Mouse (Mus musculus) brain, embryonic 14.5 days (tissue): ENCODE measurements at regions not wholly inside any gene's neighbourhood (a gene's known extent, or its start where the extent isn't known, plus 50 kb on each side); places are given as distances from the start of the nearest gene placed in this dataset.

Experiments used
- CTCF ChIP-seq: fragments of 200-500 bp; IDR thresholded peaks from 2 replicates; pipeline ENCODE4 v1.5.1; 2012; ENCODE audit warnings: inconsistent platforms, mild to moderate bottlenecking, moderate library complexity, borderline replicate concordance; ENCODE audit not compliant: insufficient read depth, insufficient read length; ENCODE audit errors: extremely low read depth
- POLR2A ChIP-seq: fragments of 200-500 bp; IDR thresholded peaks from 2 replicates; pipeline ENCODE4 v1.6.1; 2012; ENCODE audit warnings: mild to moderate bottlenecking, inconsistent platforms, borderline replicate concordance; ENCODE audit not compliant: poor library complexity, insufficient read depth, insufficient read length, severe bottlenecking; ENCODE audit errors: extremely low read depth

DNA sequence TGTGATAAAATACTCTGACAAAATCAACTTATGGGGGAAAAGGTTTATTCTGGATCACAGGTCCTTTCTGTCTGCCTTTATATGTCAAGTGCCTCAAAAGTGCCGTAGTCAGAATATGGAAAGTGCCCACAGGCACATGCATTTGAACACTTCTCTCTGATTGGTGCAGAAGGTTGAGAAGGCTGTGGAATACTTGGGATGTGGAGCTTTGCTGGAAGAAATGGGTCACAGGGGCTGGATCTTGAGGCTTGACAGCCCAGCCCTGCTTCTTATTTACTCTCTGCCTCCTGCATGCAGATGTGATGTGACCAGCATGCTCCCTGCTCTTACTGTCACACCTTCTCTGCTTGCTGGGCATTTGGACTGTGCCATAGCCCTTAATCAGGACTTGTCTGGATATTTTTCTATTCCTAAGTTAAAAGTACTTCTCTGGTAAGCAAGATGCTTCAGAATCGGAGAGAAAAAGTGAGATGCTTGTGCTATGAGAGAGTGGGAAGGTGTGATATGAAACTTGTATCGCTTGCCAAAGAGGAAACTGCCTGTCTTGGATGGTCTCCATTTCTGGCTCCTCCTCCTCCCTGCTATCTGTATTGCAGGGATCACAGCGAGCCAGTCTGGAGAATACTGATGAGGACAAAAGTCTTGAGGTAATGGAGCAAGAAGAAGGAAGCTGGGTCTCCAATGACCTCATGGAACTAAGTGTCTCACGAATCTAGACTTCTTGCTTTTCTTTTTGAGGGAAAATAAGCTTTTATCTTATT, 54.5 kb upstream of the Usp38 start:
- TF ChIP-seq CTCF (no peak), POLR2A (no peak)
